ENCODE assay signal across 28 mouse cellular contexts in the genomic region with DNA sequence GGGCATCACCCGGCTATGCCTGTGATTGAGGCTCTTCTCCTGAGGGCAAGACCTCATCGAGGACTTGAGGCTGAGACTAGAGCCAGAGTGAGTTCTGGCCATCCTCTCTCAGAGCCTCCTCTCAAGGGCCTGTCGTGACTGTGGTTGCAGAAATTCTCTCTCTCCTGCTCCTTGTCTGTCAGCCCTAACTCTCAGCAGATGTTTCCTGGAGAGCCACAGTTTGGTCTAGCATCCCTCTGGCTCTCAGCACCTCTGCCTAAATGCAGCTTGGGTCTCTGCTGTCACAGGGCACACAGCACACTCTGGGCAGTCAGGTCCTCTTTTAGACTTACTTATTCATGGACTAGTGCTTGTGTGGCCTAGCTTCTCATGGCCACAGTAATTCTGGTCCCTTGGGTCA. TPM values are rescaled to one million over a fixed set of nuclear protein-coding genes. Genes with fewer than 3 reads are reported as not detected.
A peak's percentile ranks its signal among the peaks of the same experiment; 100 is the strongest.
DNase-seq lines count a peak whose midpoint lies in the region; ATAC-seq and TF ChIP-seq lines count a peak whose summit lies in the region.
"Had no signal": no experiment of that assay in that cellular context is flagged by ENCODE, and none has a peak within 500 bp of the region (broad histone marks: within the 10 kb centered on the region; RNA-seq: fewer than 3 reads in every experiment).

No protein-coding gene starts in this region.

- ATAC-seq in lung, embryonic 14.5 days (ENCODE audit: insufficient read depth) = no peak
- no peak for ATAC-seq in embryonic facial prominence, embryonic 12.5 days (ENCODE audit: insufficient number of reproducible peaks, insufficient read depth, low FRiP score, low TSS enrichment)
- ATAC-seq in limb, embryonic 11.5 days (ENCODE audit: insufficient number of reproducible peaks, low FRiP score, low TSS enrichment, low read depth) = no peak
- ATAC-seq: activated CD4-positive, CD25-positive, alpha-beta regulatory T cell, adult 4 months; CD4-positive, CD25-positive, alpha-beta regulatory T cell, adult 4 months; forebrain, embryonic 14.5 days; forebrain, embryonic 16.5 days; Patski had no signal

- WGBS in lung, embryonic 14.5 days = 49% methylated on average over 3 of the region's 3 CpGs
- WGBS in embryonic facial prominence, embryonic 12.5 days = 36% methylated on average over 3 of the region's 3 CpGs
- 52% methylated on average over 3 of the region's 3 CpGs for WGBS in limb, embryonic 11.5 days

- H3K4me3 ChIP-seq in lung, embryonic 14.5 days (ENCODE audit: low read depth, low read length) = no peak overlapping the region
- no peak overlapping the region for H3K4me3 ChIP-seq in embryonic facial prominence, embryonic 12.5 days
- no peak overlapping the region for H3K4me3 ChIP-seq in limb, embryonic 11.5 days (ENCODE audit: low read depth, low read length)
- H3K4me3 ChIP-seq: embryonic facial prominence, embryonic 13.5 days; embryonic facial prominence, embryonic 15.5 days; erythroblast, embryonic 14.5 days; forebrain, embryonic 10.5 days; forebrain, embryonic 12.5 days had no signal

- peak; percentile 51 for DNase-seq in lung, embryonic 14.5 days
- DNase-seq in lung, adult 18-20 months = no peak
- no peak for DNase-seq in limb, embryonic 11.5 days (ENCODE audit: low spot score)
- no peak for DNase-seq in urinary bladder, postnatal 4 days (ENCODE audit: low spot score in 2 of 2)
- no peak for DNase-seq in urinary bladder, postnatal 14 days (ENCODE audit: low spot score)
- DNase-seq: adrenal gland, adult 8-10 months; adrenal gland, postnatal 14 days; adrenal gland, postnatal 36 days; B cell, adult 2 months; cerebellum, adult 11-12 months; cerebellum, adult 2 months; cerebellum, adult 9-10 months; cerebellum, postnatal 10 days; cerebellum, postnatal 25 days had no signal

- no peak overlapping the region for H3K4me2 ChIP-seq in lung, embryonic 14.5 days
- no peak overlapping the region for H3K4me2 ChIP-seq in embryonic facial prominence, embryonic 12.5 days (replicated peaks)
- no peak overlapping the region for H3K4me2 ChIP-seq in limb, embryonic 11.5 days (ENCODE audit: low read depth, severe bottlenecking)
- H3K4me2 ChIP-seq: embryonic facial prominence, embryonic 13.5 days; embryonic facial prominence, embryonic 15.5 days; forebrain, embryonic 12.5 days had no signal

- H3K36me3 ChIP-seq in lung, embryonic 14.5 days (ENCODE audit: insufficient read depth) = no peaks in the 10 kb centered on the region
- H3K36me3 ChIP-seq in embryonic facial prominence, embryonic 12.5 days = no peaks in the 10 kb centered on the region
- no peaks in the 10 kb centered on the region for H3K36me3 ChIP-seq in limb, embryonic 11.5 days (ENCODE audit: control insufficient read depth, insufficient read depth, low read length)
- H3K36me3 ChIP-seq: embryonic facial prominence, embryonic 13.5 days; embryonic facial prominence, embryonic 15.5 days; forebrain, embryonic 10.5 days; forebrain, embryonic 12.5 days; G1E had no signal

- H3K27me3 ChIP-seq in lung, embryonic 14.5 days (ENCODE audit: insufficient read depth, low read length) = 0 out of 2 replicates have a peak, but pooled peaks cover 3% of the 10 kb centered on the region
- no peaks in the 10 kb centered on the region for H3K27me3 ChIP-seq in embryonic facial prominence, embryonic 12.5 days
- no peaks in the 10 kb centered on the region for H3K27me3 ChIP-seq in limb, embryonic 11.5 days (ENCODE audit: control insufficient read depth, insufficient read depth, low read length)
- H3K27me3 ChIP-seq: CH12.LX; embryonic facial prominence, embryonic 13.5 days; embryonic facial prominence, embryonic 15.5 days; Patski had no signal

- H3K4me1 ChIP-seq in lung, embryonic 14.5 days (ENCODE audit: insufficient read depth) = peaks cover 10% of the 10 kb centered on the region; the same call in 1 of the 2 replicates
- H3K4me1 ChIP-seq in embryonic facial prominence, embryonic 12.5 days = peaks cover 12% of the 10 kb centered on the region
- H3K4me1 ChIP-seq in limb, embryonic 11.5 days (ENCODE audit: control insufficient read depth, insufficient read depth, low read length) = peaks cover 9% of the 10 kb centered on the region; the same call in 1 of the 2 replicates

- no peak overlapping the region for H3K9ac ChIP-seq in lung, embryonic 14.5 days
- H3K9ac ChIP-seq in embryonic facial prominence, embryonic 12.5 days = no peak overlapping the region
- H3K9ac ChIP-seq in limb, embryonic 11.5 days (ENCODE audit: low read length) = 0 out of 2 replicates have a peak overlapping the region, but pooled peaks have one; percentile 32
- H3K9ac ChIP-seq: embryonic facial prominence, embryonic 13.5 days; embryonic facial prominence, embryonic 15.5 days; forebrain, embryonic 12.5 days had no signal

- TF ChIP-seq CTCF in lung, embryonic 14.5 days (IDR thresholded peaks at IDR 0.05; ENCODE audit: low read depth) = no peak

- H3K9me3 ChIP-seq in lung, embryonic 14.5 days (ENCODE audit: low read depth, low read length) = no peaks in the 10 kb centered on the region
- H3K9me3 ChIP-seq in embryonic facial prominence, embryonic 12.5 days = no peaks in the 10 kb centered on the region
- no peaks in the 10 kb centered on the region for H3K9me3 ChIP-seq in limb, embryonic 11.5 days (ENCODE audit: control insufficient read depth, low read length)
- H3K9me3 ChIP-seq: embryonic facial prominence, embryonic 13.5 days; embryonic facial prominence, embryonic 15.5 days; forebrain, embryonic 10.5 days; forebrain, embryonic 12.5 days had no signal

- H3K27ac ChIP-seq in lung, embryonic 14.5 days (ENCODE audit: low read depth) = no peak overlapping the region
- H3K27ac ChIP-seq in embryonic facial prominence, embryonic 12.5 days = peak overlapping the region; percentile 36; the same call in 1 of the 2 replicates
- H3K27ac ChIP-seq in limb, embryonic 11.5 days (replicated peaks; ENCODE audit: low read depth, low read length) = no peak overlapping the region
- H3K27ac ChIP-seq: embryonic facial prominence, embryonic 13.5 days; embryonic facial prominence, embryonic 15.5 days; forebrain, embryonic 10.5 days; forebrain, embryonic 12.5 days had no signal

RNA-seq across cellular contexts. Expression of gene I0C0044D17Rik, which starts 1.2 kb away (rescaled TPM):
- not detected in 2 replicates for polyA plus RNA-seq in lung, embryonic 14.5 days (2014; fragmentation: Nextera tagmentation; extraction: Ambion mirVana)
- not detected in 2 replicates for polyA plus RNA-seq in embryonic facial prominence, embryonic 12.5 days (2016; fragmentation: Nextera tagmentation; extraction: Ambion mirVana)
- polyA plus RNA-seq in limb, embryonic 11.5 days (2014; fragmentation: Nextera tagmentation; extraction: Ambion mirVana) = not detected in 2 replicates
- polyA plus RNA-seq: activated CD4-positive, CD25-positive, alpha-beta regulatory T cell, adult 4 months; CD4-positive, CD25-positive, alpha-beta regulatory T cell, adult 4 months; cerebellum, adult 2 months; cortical plate, adult 2 months; embryonic facial prominence, embryonic 13.5 days; embryonic facial prominence, embryonic 15.5 days; erythroblast, embryonic 14.5 days; forebrain, embryonic 10.5 days; forebrain, embryonic 12.5 days; forebrain, embryonic 14.5 days; forebrain, embryonic 16.5 days; G1E; Patski had no signal

RNA-seq across cellular contexts. Expression of gene Kank4, which starts 5.1 kb away (rescaled TPM):
- polyA plus RNA-seq in lung, embryonic 14.5 days (2014; fragmentation: Nextera tagmentation; extraction: Ambion mirVana) = 5.9 and 6.7 TPM in 2 replicates
- 2.7 and 2.8 TPM in 2 replicates for polyA plus RNA-seq in embryonic facial prominence, embryonic 12.5 days (2016; fragmentation: Nextera tagmentation; extraction: Ambion mirVana)
- polyA plus RNA-seq in limb, embryonic 11.5 days (2014; fragmentation: Nextera tagmentation; extraction: Ambion mirVana) = 3.0 and 3.6 TPM in 2 replicates
- polyA plus RNA-seq: activated CD4-positive, CD25-positive, alpha-beta regulatory T cell, adult 4 months; CD4-positive, CD25-positive, alpha-beta regulatory T cell, adult 4 months; erythroblast, embryonic 14.5 days; G1E; Patski had no signal
